Mouse (Mus musculus) B cell, adult 2 months (primary cell): ENCODE measurements around the gene Hbq1a.
"Not testable (repeated sequence)": the region's sequence is repeated elsewhere in the genome, so short reads cannot be mapped to it uniquely, and the experiment has no call there.

ENCODE experiments used
- DNase-seq, 2 experiments: peaks; one replicate each; pipeline ENCODE4 v3.0.0; 2022

Hbq1a gene

DNA sequence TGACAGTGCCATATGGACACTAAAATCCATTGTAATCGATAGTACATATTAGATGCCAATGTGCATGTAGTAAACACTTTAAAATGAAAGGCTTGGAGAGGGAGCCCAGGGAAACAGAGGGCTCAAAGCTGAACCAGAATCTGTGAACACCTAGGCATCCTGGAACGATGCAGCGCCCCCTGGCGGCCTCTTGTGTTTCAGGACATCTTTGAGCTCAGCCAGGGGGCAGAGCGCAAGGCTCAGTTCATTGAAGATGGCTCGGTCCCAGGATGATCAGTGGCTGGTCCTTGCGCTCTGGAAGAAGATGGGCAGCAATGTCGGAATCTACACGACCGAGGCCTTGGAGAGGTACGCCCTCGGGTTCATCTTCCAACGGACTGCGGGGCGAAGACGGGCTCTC, at the start of gene Hbq1a:
TSS of gene Hbq1a (plus strand) at position 205 of the 400 bp plus-strand sequence.
- peak; percentile 64 to 68 for DNase-seq

GRCm38 (mm10) chr11:32250880-32251763, 48.7 kb upstream of the Hbq1a start:
- DNase-seq = no peak

GRCm38 (mm10) chr11:32253121-32253520, 46.7 kb upstream of the Hbq1a start:
- no peak for DNase-seq

DNA sequence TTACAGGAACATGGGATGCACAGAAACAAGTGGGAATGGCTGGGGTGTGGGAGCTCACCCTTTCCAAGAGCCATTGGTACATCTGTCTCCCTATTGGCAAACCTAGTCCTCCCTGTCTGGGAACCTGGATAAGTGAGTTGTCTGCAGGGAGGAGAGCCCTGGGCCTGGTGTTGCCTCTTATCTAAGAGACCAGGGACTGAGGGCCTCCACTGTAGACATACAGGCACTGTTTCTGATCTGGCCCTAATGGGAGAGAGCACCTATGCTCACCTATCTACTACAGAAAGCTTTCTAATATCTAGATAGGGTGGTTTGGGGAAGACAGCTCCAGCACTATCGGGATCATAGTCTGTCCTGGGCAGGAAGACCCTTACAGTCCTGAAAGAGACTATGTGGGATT, 43.7 kb upstream of the Hbq1a start:
- DNase-seq = no peak

- no peak for DNase-seq
Observed at GRCm38 (mm10) chr11:32256566-32256965, 43.3 kb upstream of the Hbq1a start.

- DNase-seq = no peak
Observed at GRCm38 (mm10) chr11:32262674-32263415, 37.0 kb upstream of the Hbq1a start.

DNA sequence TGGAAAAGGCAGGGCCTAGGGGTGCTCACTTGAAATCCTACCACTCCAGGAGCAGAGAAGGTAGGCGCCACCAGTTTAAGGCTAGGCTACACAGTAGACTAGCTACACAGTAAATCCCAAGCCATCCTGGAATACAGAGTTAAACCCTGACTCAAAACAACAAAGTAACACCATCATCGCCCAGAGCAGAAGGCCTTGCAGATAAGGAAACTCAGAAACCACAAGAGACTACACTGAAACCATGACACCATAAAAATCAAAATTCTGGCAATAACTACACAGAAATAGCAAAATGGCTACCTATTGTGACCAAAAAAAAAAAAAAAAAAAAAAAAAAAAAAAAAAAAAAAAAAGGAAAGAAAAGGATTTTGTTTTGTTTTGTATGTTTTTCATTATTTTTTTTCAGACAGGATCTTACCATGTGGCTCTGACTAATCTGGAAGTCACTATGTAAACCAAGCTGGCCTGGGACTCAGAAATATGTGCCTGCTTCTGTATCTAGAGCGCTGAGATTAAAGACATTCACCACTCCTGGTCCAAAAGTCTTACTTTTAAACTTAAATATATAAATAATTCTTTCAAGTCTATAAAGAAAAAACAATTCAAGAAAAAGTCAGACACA, 34.6 kb upstream of the Hbq1a start:
- no peak for DNase-seq

- DNase-seq = no peak
Observed at GRCm38 (mm10) chr11:32266194-32266593, 33.7 kb upstream of the Hbq1a start.

DNA sequence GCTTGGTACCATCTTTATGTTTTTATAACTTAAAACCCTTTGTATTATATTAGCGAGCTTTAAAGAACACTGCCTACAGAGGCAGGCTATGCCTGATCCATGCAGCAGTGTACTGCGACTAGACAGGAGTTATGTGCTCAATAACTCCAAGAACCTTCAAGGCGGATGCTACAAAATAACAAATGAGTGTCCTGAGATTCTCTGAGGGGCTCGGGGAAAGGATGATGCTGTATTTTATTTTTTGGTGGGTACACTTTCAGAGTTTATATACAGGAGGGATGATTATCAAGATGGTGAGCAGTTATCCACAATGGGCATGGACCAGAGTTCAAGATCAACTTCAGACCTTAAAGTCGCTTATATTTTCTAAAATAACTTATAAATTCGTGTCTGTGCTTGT, 33.1 kb upstream of the Hbq1a start:
- DNase-seq = no peak

- DNase-seq = peak; percentile 95
Observed at GRCm38 (mm10) chr11:32267188-32267884, 32.5 kb upstream of the Hbq1a start, which contains the start of gene Nprl3. Gene Nprl3, minus strand, starts transcription at chr11:32267707.

DNA sequence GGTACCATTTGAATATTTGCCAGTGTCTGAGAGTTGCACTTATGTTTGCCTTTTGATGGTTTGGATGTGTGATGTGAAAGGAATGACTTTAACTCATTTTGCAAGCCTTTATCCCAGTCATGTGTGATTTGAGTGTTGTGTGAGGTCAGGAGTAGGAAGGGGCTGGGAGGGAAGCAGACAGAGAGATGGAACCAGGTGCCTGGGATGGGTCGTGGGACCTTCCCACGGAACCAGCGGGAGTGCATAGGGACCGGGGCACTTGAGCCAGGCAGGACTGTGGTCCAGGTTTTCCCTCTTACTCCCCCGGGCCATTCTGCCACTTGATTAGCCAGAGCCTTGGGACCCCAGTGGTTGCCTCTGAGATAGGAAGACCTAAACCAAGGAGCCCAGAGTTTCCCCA, 31.9 kb upstream of the Hbq1a start:
- DNase-seq = peak in 1 of 2 experiments; percentile 1

DNA sequence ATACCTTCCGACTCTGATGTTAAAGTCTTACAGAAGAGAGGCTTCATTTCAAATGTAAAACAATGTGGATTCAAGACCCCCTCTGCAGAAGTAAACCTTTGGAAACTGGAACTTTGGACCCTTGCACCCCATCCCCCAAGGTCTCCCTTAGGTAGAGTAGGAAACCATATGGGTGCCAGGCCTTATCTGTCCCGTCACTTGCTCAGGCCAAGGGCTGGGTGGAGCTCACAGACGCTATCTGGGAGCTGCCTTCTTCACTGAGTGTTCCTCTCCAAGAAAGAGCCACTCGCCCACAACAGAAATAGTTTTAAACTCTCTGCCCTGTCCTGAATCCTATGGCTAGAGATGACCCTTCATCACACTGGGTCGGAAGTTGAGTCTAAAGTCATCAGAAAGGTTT, 30.9 kb upstream of the Hbq1a start:
- DNase-seq = no peak

- no peak for DNase-seq
Observed at GRCm38 (mm10) chr11:32271178-32271577, 28.7 kb upstream of the Hbq1a start.

GRCm38 (mm10) chr11:32276347-32276746, 23.5 kb upstream of the Hbq1a start, which contains the start of gene Hba-x:
Gene Hba-x, plus strand, starts transcription at chr11:32276400.
- no peak for DNase-seq

- DNase-seq = no peak
Observed at GRCm38 (mm10) chr11:32277736-32278457, 22.0 kb upstream of the Hbq1a start.

GRCm38 (mm10) chr11:32278458-32278957, 21.4 kb upstream of the Hbq1a start:
- DNase-seq = no peak

- DNase-seq = no peak
Observed at GRCm38 (mm10) chr11:32280646-32281045, 19.2 kb upstream of the Hbq1a start.

DNA sequence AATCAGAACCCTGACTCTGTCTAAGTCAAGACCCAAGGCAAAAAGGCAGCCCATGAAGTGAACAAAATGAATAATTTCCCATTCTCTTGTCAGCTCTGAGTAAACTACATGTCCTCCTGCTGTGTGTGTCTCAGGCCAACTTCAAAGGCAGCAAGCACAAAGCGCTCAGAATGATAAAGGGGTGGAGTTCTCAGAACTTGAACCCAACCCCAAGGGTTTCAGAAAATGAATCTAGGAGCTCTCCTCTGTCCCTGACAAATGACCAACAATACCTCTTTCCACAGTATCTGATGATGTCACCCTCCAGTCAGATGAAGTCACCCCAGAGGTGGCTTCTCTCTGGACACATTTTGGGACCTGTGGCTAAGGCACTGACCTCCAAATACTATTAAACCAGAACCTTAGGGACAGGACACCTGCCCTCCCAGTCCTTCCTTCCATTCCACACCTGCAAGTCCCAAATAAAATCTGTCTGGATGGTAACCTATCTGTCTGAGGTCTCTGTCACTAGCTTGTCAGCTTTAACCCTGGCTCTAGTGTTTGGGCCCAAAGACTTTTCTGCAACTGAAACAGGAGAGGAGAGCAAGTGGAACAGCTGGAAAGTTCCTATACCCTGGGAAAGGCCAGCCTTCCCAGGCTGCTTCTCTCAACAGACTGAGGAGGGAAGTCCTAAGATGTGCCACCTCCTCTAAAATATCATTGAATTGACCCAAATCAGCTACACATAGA, 18.3 kb upstream of the Hbq1a start:
- DNase-seq = no peak

- not testable (repeated sequence) for DNase-seq
Observed at GRCm38 (mm10) chr11:32283091-32283777, 16.6 kb upstream of the Hbq1a start, which contains the start of gene Hba-a1. Gene Hba-a1, plus strand, starts transcription at chr11:32283511.

- not testable (repeated sequence) for DNase-seq
Observed at GRCm38 (mm10) chr11:32284582-32284981, 15.3 kb upstream of the Hbq1a start.
